Mouse (Mus musculus) embryonic facial prominence, embryonic 11.5 days (tissue): Measurements from ENCODE around the gene Hist1h4d. TPM values are rescaled to one million over a fixed set of nuclear protein-coding genes. Genes with fewer than 3 reads are reported as not detected.
A peak's percentile ranks its signal among the peaks of the same experiment; 100 is the strongest.
"Not testable (repeated sequence)": the region's sequence is repeated elsewhere in the genome, so short reads cannot be mapped to it uniquely, and the experiment has no call there.

Experiments
- ATAC-seq: fragments of 200-750 bp; cut with Nextera tagmentation; replicated peaks from 2 replicates; pipeline ENCODE4 v1.8.0; 2017; ENCODE audit warnings: low read depth; ENCODE audit not compliant: insufficient number of reproducible peaks, low FRiP score, low TSS enrichment
- DNase-seq: peaks from one replicate; pipeline ENCODE4 v3.0.0-alpha.2; 2015; ENCODE audit warnings: low spot score
- H3K27ac ChIP-seq: fragments of 300-500 bp; sonication (generic); replicated peaks from 2 replicates; pipeline ENCODE4 v1.5.1; 2014; ENCODE audit warnings: mild to moderate bottlenecking, low read depth, low read length, control low read depth
- H3K27me3 ChIP-seq: fragments of 300-500 bp; sonication (generic); 2 replicates; pipeline ENCODE4 v1.6.1; 2014; ENCODE audit warnings: mild to moderate bottlenecking, low read length, moderate library complexity, mixed read lengths; ENCODE audit not compliant: control insufficient read depth, insufficient read depth
- H3K36me3 ChIP-seq: fragments of 300-500 bp; sonication (generic); replicated peaks from 2 replicates; pipeline ENCODE4 v1.6.1; 2014; ENCODE audit warnings: low read depth, mild to moderate bottlenecking, low read length, moderate library complexity, mixed read lengths; ENCODE audit not compliant: control insufficient read depth, insufficient read depth
- H3K4me1 ChIP-seq: fragments of 300-500 bp; sonication (generic); 2 replicates; pipeline ENCODE4 v1.6.1; 2014; ENCODE audit warnings: low read length, mixed read lengths; ENCODE audit not compliant: control insufficient read depth, insufficient read depth
- H3K4me2 ChIP-seq: fragments of 300-500 bp; sonication (generic); 2 replicates; pipeline ENCODE4 v1.6.1; 2014; ENCODE audit warnings: low read depth, mild to moderate bottlenecking, control low read depth, low read length, moderate library complexity
- H3K4me3 ChIP-seq: fragments of 300-500 bp; sonication (generic); 2 replicates; pipeline ENCODE4 v1.5.1; 2014; ENCODE audit warnings: low read depth, low read length, control low read depth
- H3K9ac ChIP-seq: fragments of 300-500 bp; sonication (generic); replicated peaks from 2 replicates; pipeline ENCODE4 v1.6.1; 2014; ENCODE audit warnings: mild to moderate bottlenecking, control low read depth, low read length
- H3K9me3 ChIP-seq: fragments of 300-500 bp; sonication (generic); replicated peaks from 2 replicates; pipeline ENCODE4 v1.6.1; 2016; ENCODE audit warnings: mild to moderate bottlenecking, low read length, inconsistent platforms, mixed read lengths; ENCODE audit not compliant: control insufficient read depth
- WGBS: fragments of 180-500 bp; shearing (Covaris S2); extraction: QIAGEN DNeasy Blood & Tissue Kit; methylation state at CpG from one replicate; pipeline ENCODE4 v1.1.7; 2014; 5-methylcytosine and 5-hydroxymethylcytosine counted together
- polyA plus RNA-seq: library from polyadenylated mRNA; unstranded; fragments of >200 nt; fragmentation: Nextera tagmentation; extraction: Ambion mirVana; gene quantifications from 2 replicates; pipeline ENCODE4 v1.2.1, GENCODE M21; 2014

Gene Hist1h4d
- polyA plus RNA-seq, 1 experiment from 2014 or later = 115 TPM

DNA sequence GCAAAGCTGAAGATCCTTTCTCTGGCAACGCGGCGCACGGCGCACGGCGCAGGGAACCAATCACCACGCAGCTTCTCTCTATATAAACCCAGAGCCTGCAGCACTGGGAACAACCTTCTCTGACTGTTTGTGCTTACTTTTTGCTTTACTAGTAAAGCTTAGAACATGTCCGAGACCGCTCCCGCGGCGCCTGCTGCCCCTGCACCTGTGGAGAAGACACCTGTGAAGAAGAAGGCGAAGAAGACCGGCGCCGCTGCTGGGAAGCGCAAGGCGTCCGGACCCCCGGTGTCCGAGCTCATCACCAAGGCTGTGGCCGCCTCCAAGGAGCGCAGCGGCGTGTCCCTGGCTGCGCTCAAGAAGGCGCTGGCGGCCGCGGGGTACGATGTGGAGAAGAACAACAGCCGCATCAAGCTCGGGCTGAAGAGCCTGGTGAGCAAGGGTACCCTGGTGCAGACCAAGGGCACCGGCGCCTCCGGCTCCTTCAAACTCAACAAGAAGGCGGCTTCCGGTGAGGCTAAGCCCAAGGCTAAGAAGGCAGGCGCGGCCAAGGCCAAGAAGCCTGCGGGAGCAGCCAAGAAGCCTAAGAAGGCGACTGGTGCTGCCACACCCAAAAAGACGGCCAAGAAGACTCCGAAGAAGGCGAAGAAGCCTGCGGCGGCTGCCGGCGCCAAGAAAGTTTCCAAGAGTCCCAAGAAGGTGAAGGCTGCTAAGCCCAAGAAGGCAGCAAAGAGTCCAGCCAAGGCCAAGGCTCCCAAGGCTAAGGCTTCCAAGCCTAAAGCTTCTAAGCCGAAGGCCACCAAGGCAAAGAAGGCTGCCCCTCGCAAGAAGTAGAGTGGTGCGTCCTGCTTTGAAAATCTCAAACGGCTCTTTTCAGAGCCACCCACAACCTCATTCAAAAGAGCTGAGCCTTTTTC is 26.2 kb upstream of the Hist1h4d start:
- Histone ChIP-seq H3K27me3 (no peaks in the 10 kb centered on the region), H3K4me2 (peak overlapping the region; percentile 80), H3K4me1 (no peaks in the 10 kb centered on the region), H3K27ac (peak overlapping the region; percentile 98), H3K9me3 (no peaks in the 10 kb centered on the region), H3K36me3 (no peaks in the 10 kb centered on the region), H3K9ac (peak overlapping the region; percentile 80), H3K4me3 (peak overlapping the region; percentile 64)
- peak; percentile 88 for ATAC-seq
- DNase-seq = peak; percentile 94
- WGBS = under 1% methylated on average over 51 of the region's 54 CpGs

GRCm38 (mm10) chr13:23555839-23556416 is 25.5 kb upstream of the Hist1h4d start:
- ATAC-seq (peak; percentile 76), DNase-seq (peak; percentile 96)
- peak overlapping the region; percentile 98 for H3K27ac ChIP-seq
- peak overlapping the region; percentile 80 for H3K9ac ChIP-seq
- no peaks in the 10 kb centered on the region for H3K27me3 ChIP-seq
- H3K4me3 ChIP-seq = peak overlapping the region; percentile 64
- no peaks in the 10 kb centered on the region for H3K9me3 ChIP-seq
- no peaks in the 10 kb centered on the region for H3K4me1 ChIP-seq
- no peaks in the 10 kb centered on the region for H3K36me3 ChIP-seq
- H3K4me2 ChIP-seq = peak overlapping the region; percentile 80
- 0% methylated on average over 18 of the region's 18 CpGs for WGBS

- ATAC-seq (no peak), DNase-seq (no peak)
- H3K27me3 ChIP-seq = no peaks in the 10 kb centered on the region
- H3K4me3 ChIP-seq = no peak overlapping the region
- peak overlapping the region; percentile 72; the same call in 1 of the 2 replicates for H3K27ac ChIP-seq
- H3K36me3 ChIP-seq = no peaks in the 10 kb centered on the region
- H3K9me3 ChIP-seq = no peaks in the 10 kb centered on the region
- H3K9ac ChIP-seq = no peak overlapping the region; the same call in 1 of the 2 replicates
- whole genome bisulfite sequencing = 75% methylated on average over 3 of the region's 3 CpGs
- H3K4me2 ChIP-seq = peak overlapping the region; percentile 10; the same call in 1 of the 2 replicates
- no peaks in the 10 kb centered on the region for H3K4me1 ChIP-seq
Observed at GRCm38 (mm10) chr13:23556906-23557305, 24.5 kb upstream of the Hist1h4d start.

DNA sequence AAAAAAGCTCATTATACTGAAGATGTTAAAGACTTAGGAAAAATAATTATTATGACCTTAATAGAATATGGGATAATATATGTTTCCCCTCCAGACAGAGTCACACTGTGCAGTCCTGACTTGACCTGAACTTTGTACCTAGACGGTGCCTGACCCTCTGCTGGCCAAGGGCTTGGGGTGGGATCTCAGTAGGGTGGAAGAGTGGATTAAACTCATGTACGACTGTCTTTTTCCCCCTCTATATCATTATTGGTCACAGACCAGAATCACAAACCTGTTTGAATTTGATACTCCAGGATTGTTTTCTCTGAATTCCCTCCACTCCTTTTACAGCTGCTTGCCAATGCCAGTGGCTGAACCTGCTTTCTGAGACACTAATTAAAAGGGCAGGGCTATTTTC is 20.7 kb upstream of the Hist1h4d start:
- not testable (repeated sequence) for H3K4me3 ChIP-seq, DNase-seq, H3K9ac ChIP-seq, H3K27me3 ChIP-seq, ATAC-seq, H3K27ac ChIP-seq, H3K36me3 ChIP-seq, H3K4me1 ChIP-seq, H3K9me3 ChIP-seq, H3K4me2 ChIP-seq
- WGBS = 20% methylated on average over 2 of the region's 2 CpGs

- not testable (repeated sequence) for H3K9me3 ChIP-seq, ATAC-seq, H3K36me3 ChIP-seq, DNase-seq, H3K4me2 ChIP-seq, H3K27me3 ChIP-seq, H3K4me1 ChIP-seq
- peak overlapping the region; percentile 76 for H3K27ac ChIP-seq
- 0% methylated on average over 2 of the region's 5 CpGs for WGBS
- H3K4me3 ChIP-seq = peak overlapping the region; percentile 30
- H3K9ac ChIP-seq = peak overlapping the region; percentile 52
Observed at GRCm38 (mm10) chr13:23561531-23561882, 19.9 kb upstream of the Hist1h4d start.

DNA sequence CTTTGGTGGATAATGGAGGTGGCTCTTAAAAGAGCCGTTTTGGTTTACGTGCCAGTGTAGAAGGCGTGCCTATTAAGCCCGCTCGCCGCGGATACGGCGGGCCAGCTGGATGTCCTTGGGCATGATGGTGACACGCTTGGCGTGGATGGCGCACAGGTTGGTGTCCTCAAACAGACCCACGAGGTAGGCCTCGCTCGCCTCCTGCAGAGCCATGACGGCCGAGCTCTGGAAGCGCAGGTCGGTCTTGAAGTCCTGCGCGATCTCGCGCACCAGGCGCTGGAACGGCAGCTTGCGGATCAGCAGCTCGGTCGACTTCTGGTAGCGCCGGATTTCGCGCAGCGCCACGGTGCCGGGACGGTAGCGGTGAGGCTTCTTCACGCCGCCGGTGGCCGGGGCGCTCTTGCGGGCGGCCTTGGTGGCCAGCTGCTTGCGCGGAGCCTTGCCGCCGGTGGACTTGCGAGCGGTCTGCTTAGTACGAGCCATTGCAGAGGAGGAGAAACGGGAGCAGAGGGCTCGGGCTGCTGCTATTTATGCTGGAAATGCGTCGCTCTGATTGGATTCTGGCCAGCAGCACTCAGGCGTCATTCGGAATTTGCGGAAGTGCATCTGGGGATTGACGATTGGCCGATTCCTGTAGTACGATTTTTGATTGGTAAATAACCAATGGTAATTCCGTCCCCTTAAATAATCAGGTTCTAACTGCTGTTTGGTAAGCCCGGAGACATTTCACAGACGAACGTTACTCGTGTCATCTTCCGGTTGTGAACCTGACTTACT is 19.3 kb upstream of the Hist1h4d start, which contains the start of gene Hist1h3e:
Gene Hist1h3e, minus strand, starts transcription at position 487 of the 777 bp plus-strand sequence.
- under 1% methylated on average over 33 of the region's 67 CpGs for WGBS
- peak within 1 kb of the TSS; percentile 67 for H3K9ac ChIP-seq
- peak within 1 kb of the TSS; percentile 62 for H3K4me2 ChIP-seq
- peak; percentile 97 for DNase-seq
- not testable (repeated sequence) for H3K9me3 ChIP-seq, H3K36me3 ChIP-seq, H3K4me1 ChIP-seq, H3K27me3 ChIP-seq
- peak; percentile 97 for ATAC-seq
- H3K27ac ChIP-seq = peak within 1 kb of the TSS; percentile 95
- peak within 1 kb of the TSS; percentile 30 for H3K4me3 ChIP-seq

GRCm38 (mm10) chr13:23562699-23563462 is 18.5 kb upstream of the Hist1h4d start:
- H3K4me2 ChIP-seq = peak overlapping the region; percentile 62
- no peaks in the 10 kb centered on the region for H3K36me3 ChIP-seq
- peak overlapping the region; percentile 30 for H3K4me3 ChIP-seq
- 4% methylated on average over 18 of the region's 18 CpGs for WGBS
- H3K4me1 ChIP-seq = no peaks in the 10 kb centered on the region
- H3K27me3 ChIP-seq = no peaks in the 10 kb centered on the region
- DNase-seq (peak; percentile 82), ATAC-seq (peak; percentile 41; the same call in 1 of the 2 replicates)
- H3K9ac ChIP-seq = peak overlapping the region; percentile 67
- no peaks in the 10 kb centered on the region for H3K9me3 ChIP-seq
- peak overlapping the region; percentile 95 for H3K27ac ChIP-seq
